Mouse (Mus musculus): ENCODE measurements around the gene Frmd8. TPM values are rescaled to one million over a fixed set of nuclear protein-coding genes. Genes with fewer than 3 reads are reported as not detected.

Frmd8 gene
- polyA plus RNA-seq (2014; fragmentation: Nextera tagmentation; extraction: Ambion mirVana): 20.6 and 25.8 TPM in 2 replicates

- Histone ChIP-seq H3K4me2 (ENCODE audit: low read depth, low read length) (peak within 1 kb of the TSS; percentile 92), H3K9me3 (ENCODE audit: control insufficient read depth, low read length) (no peaks in the 10 kb centered on the region), H3K4me3 (ENCODE audit: low read depth, low read length) (peak within 1 kb of the TSS; percentile 74), H3K36me3 (ENCODE audit: control insufficient read depth, insufficient read depth, low read length) (0 out of 2 replicates have a peak, but pooled peaks cover 4% of the 10 kb centered on the region), H3K27ac (replicated peaks; ENCODE audit: low read depth, low read length) (peak within 1 kb of the TSS; percentile 61; the same call in 1 of the 2 replicates), H3K9ac (ENCODE audit: low read depth, low read length) (peak within 1 kb of the TSS; percentile 77), H3K27me3 (replicated peaks; ENCODE audit: control insufficient read depth, insufficient read depth, low read length) (no peaks in the 10 kb centered on the region), H3K4me1 (ENCODE audit: control insufficient read depth, insufficient read depth, low read length) (peaks cover 20% of the 10 kb centered on the region; the same call in 1 of the 2 replicates)
- DNase-seq (ENCODE audit: low spot score): peak; percentile 97
- peak; percentile 92 for ATAC-seq (ENCODE audit: low read depth)
- WGBS: 0% methylated on average over 24 of the region's 37 CpGs
These were observed at the start of gene Frmd8 for GRCm38 (mm10) chr19:5874969-5875480. Gene Frmd8, minus strand, starts transcription at chr19:5875274.

GRCm38 (mm10) chr19:5924713-5925093 is 49.6 kb upstream of the Frmd8 start, which contains the start of gene Cdc42ep2:
Gene Cdc42ep2, minus strand, starts transcription at chr19:5924816.
- DNase-seq (ENCODE audit: low spot score) (peak; percentile 98), ATAC-seq (ENCODE audit: low read depth) (peak; percentile 95)
- WGBS: under 1% methylated on average over 15 of the region's 18 CpGs
- peak within 1 kb of the TSS; percentile 60 for H3K9ac ChIP-seq (ENCODE audit: low read depth, low read length)
- peak within 1 kb of the TSS; percentile 63 for H3K4me3 ChIP-seq (ENCODE audit: low read depth, low read length)
- H3K27me3 ChIP-seq (replicated peaks; ENCODE audit: control insufficient read depth, insufficient read depth, low read length): no peaks in the 10 kb centered on the region; the same call in 1 of the 2 replicates
- no peaks in the 10 kb centered on the region for H3K36me3 ChIP-seq (ENCODE audit: control insufficient read depth, insufficient read depth, low read length)
- peak within 1 kb of the TSS; percentile 96 for H3K4me2 ChIP-seq (ENCODE audit: low read depth, low read length)
- H3K4me1 ChIP-seq (ENCODE audit: control insufficient read depth, insufficient read depth, low read length): peaks cover 17% of the 10 kb centered on the region
- H3K27ac ChIP-seq (replicated peaks; ENCODE audit: low read depth, low read length): peak within 1 kb of the TSS; percentile 77
- H3K9me3 ChIP-seq (ENCODE audit: control insufficient read depth, low read length): no peaks in the 10 kb centered on the region

GRCm38 (mm10) chr19:5923990-5924712 is 49.1 kb upstream of the Frmd8 start:
- peak overlapping the region; percentile 63 for H3K4me3 ChIP-seq (ENCODE audit: low read depth, low read length)
- no peaks in the 10 kb centered on the region for H3K36me3 ChIP-seq (ENCODE audit: control insufficient read depth, insufficient read depth, low read length)
- ATAC-seq (ENCODE audit: low read depth) (peak; percentile 85), DNase-seq (ENCODE audit: low spot score) (peak; percentile 96)
- H3K4me2 ChIP-seq (ENCODE audit: low read depth, low read length): peak overlapping the region; percentile 96
- under 1% methylated on average over 37 of the region's 38 CpGs for WGBS
- no peaks in the 10 kb centered on the region for H3K9me3 ChIP-seq (ENCODE audit: control insufficient read depth, low read length)
- H3K27me3 ChIP-seq (replicated peaks; ENCODE audit: control insufficient read depth, insufficient read depth, low read length): no peaks in the 10 kb centered on the region; the same call in 1 of the 2 replicates
- H3K4me1 ChIP-seq (ENCODE audit: control insufficient read depth, insufficient read depth, low read length): peaks cover 17% of the 10 kb centered on the region
- H3K27ac ChIP-seq (replicated peaks; ENCODE audit: low read depth, low read length): peak overlapping the region; percentile 77
- H3K9ac ChIP-seq (ENCODE audit: low read depth, low read length): peak overlapping the region; percentile 60

- Histone ChIP-seq H3K36me3 (ENCODE audit: control insufficient read depth, insufficient read depth, low read length) (peaks cover 5% of the 10 kb centered on the region), H3K9ac (ENCODE audit: low read depth, low read length) (0 out of 2 replicates have a peak overlapping the region, but pooled peaks have one; percentile 6), H3K4me2 (ENCODE audit: low read depth, low read length) (peak overlapping the region; percentile 96; the same call in 1 of the 2 replicates), H3K27ac (replicated peaks; ENCODE audit: low read depth, low read length) (no peak overlapping the region), H3K27me3 (replicated peaks; ENCODE audit: control insufficient read depth, insufficient read depth, low read length) (no peaks in the 10 kb centered on the region; the same call in 1 of the 2 replicates), H3K4me1 (ENCODE audit: control insufficient read depth, insufficient read depth, low read length) (peaks cover 11% of the 10 kb centered on the region), H3K4me3 (ENCODE audit: low read depth, low read length) (no peak overlapping the region), H3K9me3 (ENCODE audit: control insufficient read depth, low read length) (no peaks in the 10 kb centered on the region)
- 87% methylated on average over 3 of the region's 3 CpGs for WGBS
- ATAC-seq (ENCODE audit: low read depth) (no peak), DNase-seq (ENCODE audit: low spot score) (no peak)
These were observed 47.9 kb upstream of the Frmd8 start for GRCm38 (mm10) chr19:5922963-5923362.

- WGBS: 72% methylated on average over 15 of the region's 15 CpGs
- Histone ChIP-seq H3K36me3 (ENCODE audit: control insufficient read depth, insufficient read depth, low read length) (peaks cover 12% of the 10 kb centered on the region), H3K27me3 (replicated peaks; ENCODE audit: control insufficient read depth, insufficient read depth, low read length) (no peaks in the 10 kb centered on the region; the same call in 1 of the 2 replicates), H3K4me1 (ENCODE audit: control insufficient read depth, insufficient read depth, low read length) (peaks cover 10% of the 10 kb centered on the region), H3K27ac (replicated peaks; ENCODE audit: low read depth, low read length) (no peak overlapping the region), H3K9me3 (ENCODE audit: control insufficient read depth, low read length) (no peaks in the 10 kb centered on the region), H3K4me3 (ENCODE audit: low read depth, low read length) (no peak overlapping the region; the same call in 1 of the 2 replicates), H3K4me2 (ENCODE audit: low read depth, low read length) (peak overlapping the region; percentile 96; the same call in 1 of the 2 replicates), H3K9ac (ENCODE audit: low read depth, low read length) (peak overlapping the region; percentile 34; the same call in 1 of the 2 replicates)
- DNase-seq (ENCODE audit: low spot score) (no peak), ATAC-seq (ENCODE audit: low read depth) (no peak)
These were observed 47.3 kb upstream of the Frmd8 start for GRCm38 (mm10) chr19:5922119-5922942.

- Histone ChIP-seq H3K36me3 (ENCODE audit: control insufficient read depth, insufficient read depth, low read length) (peaks cover 18% of the 10 kb centered on the region), H3K4me1 (ENCODE audit: control insufficient read depth, insufficient read depth, low read length) (peaks cover 7% of the 10 kb centered on the region; the same call in 1 of the 2 replicates), H3K27ac (replicated peaks; ENCODE audit: low read depth, low read length) (no peak overlapping the region), H3K27me3 (replicated peaks; ENCODE audit: control insufficient read depth, insufficient read depth, low read length) (no peaks in the 10 kb centered on the region; the same call in 1 of the 2 replicates), H3K9me3 (ENCODE audit: control insufficient read depth, low read length) (no peaks in the 10 kb centered on the region), H3K4me2 (ENCODE audit: low read depth, low read length) (peak overlapping the region; percentile 34; the same call in 1 of the 2 replicates), H3K4me3 (ENCODE audit: low read depth, low read length) (no peak overlapping the region; the same call in 1 of the 2 replicates), H3K9ac (ENCODE audit: low read depth, low read length) (0 out of 2 replicates have a peak overlapping the region, but pooled peaks have one; percentile 49)
- DNase-seq (ENCODE audit: low spot score) (no peak), ATAC-seq (ENCODE audit: low read depth) (0 out of 2 replicates have a peak, but pooled peaks have one; percentile 4)
- WGBS: 19% methylated on average over 9 of the region's 9 CpGs
These were observed 46.6 kb upstream of the Frmd8 start for GRCm38 (mm10) chr19:5921715-5922114.

- H3K4me1 ChIP-seq (ENCODE audit: control insufficient read depth, insufficient read depth, low read length): peaks cover 23% of the 10 kb centered on the region
- peak within 1 kb of the TSS; percentile 92 for H3K9ac ChIP-seq (ENCODE audit: low read depth, low read length)
- WGBS: 19% methylated on average over 13 of the region's 13 CpGs
- H3K4me3 ChIP-seq (ENCODE audit: low read depth, low read length): peak within 1 kb of the TSS; percentile 77
- peak within 1 kb of the TSS; percentile 86 for H3K27ac ChIP-seq (replicated peaks; ENCODE audit: low read depth, low read length)
- H3K36me3 ChIP-seq (ENCODE audit: control insufficient read depth, insufficient read depth, low read length): peaks cover 14% of the 10 kb centered on the region
- no peaks in the 10 kb centered on the region for H3K9me3 ChIP-seq (ENCODE audit: control insufficient read depth, low read length)
- no peaks in the 10 kb centered on the region for H3K27me3 ChIP-seq (replicated peaks; ENCODE audit: control insufficient read depth, insufficient read depth, low read length)
- H3K4me2 ChIP-seq (ENCODE audit: low read depth, low read length): peak within 1 kb of the TSS; percentile 87
- DNase-seq (ENCODE audit: low spot score): no peak
- ATAC-seq (ENCODE audit: low read depth): no peak
These were observed 38.1 kb upstream of the Frmd8 start, which contains the start of gene Dpf2 for GRCm38 (mm10) chr19:5913007-5913719. Gene Dpf2, minus strand, starts transcription at chr19:5913010.

All from embryonic facial prominence, embryonic 14.5 days (tissue).